Mouse (Mus musculus): Measurements from ENCODE around the gene Gm9195. TPM values are rescaled to one million over a fixed set of nuclear protein-coding genes. Genes with fewer than 3 reads are reported as not detected.

The Gm9195 gene
- total RNA-seq (2023) = not detected

DNA sequence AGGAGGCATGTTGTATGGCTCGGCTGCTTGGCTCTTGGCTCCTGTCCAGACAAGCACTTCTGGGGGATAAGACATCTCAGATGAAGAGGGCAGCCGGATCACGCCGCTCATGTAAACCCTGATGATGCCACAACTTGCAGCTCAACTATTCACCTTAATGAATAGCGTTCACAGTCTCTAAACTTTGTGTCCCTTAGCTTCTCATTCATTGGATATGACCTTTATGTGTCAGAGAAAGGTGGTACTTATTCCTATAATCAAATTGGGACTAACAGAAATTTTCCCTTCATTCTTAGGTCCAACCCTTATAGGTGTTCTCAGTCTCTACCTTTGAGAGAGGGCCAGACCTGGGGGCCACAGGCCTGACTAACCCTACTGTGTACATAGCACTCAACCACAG is at the start of gene Gm9195:
TSS of gene Gm9195 (minus strand) at position 101 of the 400 bp plus-strand sequence.

Other genes starting within 250 kb of the Gm9195 start
- 100 to 1,000 TPM; 132 to 147 TPM for gene Fndc3a, start 218.2 kb upstream of the Gm9195 start, total RNA-seq (2023)

All from monocyte, adult 59 days (primary cell).